Mouse (Mus musculus) G1E (cell line): ENCODE results near the gene Ccdc141.

Source experiments
- CTCF ChIP-seq: IDR thresholded peaks from 2 replicates; pipeline ENCODE4 v1.5.1; 2012; ENCODE audit warnings: low read depth, low read length, inconsistent platforms, mixed read lengths
- GATA1 ChIP-seq: IDR thresholded peaks from 2 replicates; pipeline ENCODE4 v1.6.1; 2012; ENCODE audit warnings: borderline replicate concordance, low read length, inconsistent platforms, mixed read lengths
- GATA2 ChIP-seq: IDR thresholded peaks from 2 replicates; pipeline ENCODE4 v1.6.1; 2012; ENCODE audit warnings: low read depth, low read length, inconsistent platforms, borderline replicate concordance
- POLR2AphosphoS5 ChIP-seq: IDR thresholded peaks from 2 replicates; pipeline ENCODE4 v1.6.1; 2012; ENCODE audit warnings: low read depth, low read length, inconsistent platforms; ENCODE audit not compliant: insufficient replicate concordance
- TAL1 ChIP-seq: conservative IDR thresholded peaks from 2 replicates; pipeline ENCODE4 v1.6.1; 2012; ENCODE audit warnings: low read depth, low read length, inconsistent platforms, mixed read lengths

DNA sequence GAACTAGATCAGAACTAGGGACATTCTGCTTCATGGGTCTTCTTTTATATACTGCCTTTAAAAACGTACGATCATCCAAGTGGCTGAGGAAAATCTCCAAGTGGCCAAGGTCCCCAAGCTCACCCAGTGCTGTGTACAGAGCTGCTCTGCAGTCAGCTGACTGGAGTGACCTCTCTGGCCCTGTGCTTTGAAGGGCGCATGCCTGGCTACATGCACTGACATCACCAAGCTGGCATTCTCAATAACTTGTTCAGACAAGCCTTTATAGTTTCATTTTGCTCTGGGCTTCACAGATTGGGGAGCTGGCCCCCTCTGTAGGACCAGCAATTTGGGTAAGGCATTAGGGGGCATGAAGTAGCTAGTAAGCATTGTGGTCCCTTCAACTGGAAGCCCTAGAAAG lies 64.3 kb downstream of the Ccdc141 start:
- TF ChIP-seq CTCF: no peak
- no peak for TF ChIP-seq TAL1
- TF ChIP-seq POLR2AphosphoS5: no peak
- no peak for TF ChIP-seq GATA1
- TF ChIP-seq GATA2: no peak
